Mouse (Mus musculus) myocyte (in vitro differentiated cells): Measurements from ENCODE around the gene Elmod2.

ENCODE experiments used
- E2F4 ChIP-seq: IDR thresholded peaks from one replicate; pipeline ENCODE4 v1.6.1; 2011; ENCODE audit warnings: mild to moderate bottlenecking, control low read depth, moderate library complexity; ENCODE audit not compliant: insufficient read depth
- MAX ChIP-seq: IDR thresholded peaks from one replicate; pipeline ENCODE4 v1.6.1; 2011; ENCODE audit warnings: low read depth, mild to moderate bottlenecking, control low read depth
- MYOG ChIP-seq, 3 experiments: IDR thresholded peaks; one replicate each; pipeline ENCODE4 v1.6.1; 2011; ENCODE audit warnings: control low read depth in 2 of 3, low read depth in 2 of 3, mild to moderate bottlenecking in 2 of 3; ENCODE audit not compliant: insufficient read length in 2 of 3, control insufficient read depth in 1 of 3, insufficient read depth in 1 of 3
- POLR2A ChIP-seq: IDR thresholded peaks from one replicate; pipeline ENCODE4 v1.6.1; 2011; ENCODE audit warnings: low read depth, mild to moderate bottlenecking, control low read depth, moderate library complexity; ENCODE audit not compliant: insufficient read length
- POLR2AphosphoS2 ChIP-seq: IDR thresholded peaks from one replicate; pipeline ENCODE4 v1.6.1; 2011; ENCODE audit warnings: low read depth, control low read depth; ENCODE audit not compliant: insufficient read length
- REST ChIP-seq: IDR thresholded peaks from one replicate; pipeline ENCODE4 v1.6.1; 2011; ENCODE audit warnings: mild to moderate bottlenecking, control low read depth, moderate library complexity; ENCODE audit not compliant: insufficient read depth, insufficient read length
- SRF ChIP-seq: IDR thresholded peaks from one replicate; pipeline ENCODE4 v1.6.1; 2011; ENCODE audit warnings: low read depth; ENCODE audit not compliant: control insufficient read depth, insufficient read length
- TCF12 ChIP-seq: IDR thresholded peaks from one replicate; pipeline ENCODE4 v1.6.1; 2011; ENCODE audit warnings: mild to moderate bottlenecking, control low read depth; ENCODE audit not compliant: poor library complexity, insufficient read depth, severe bottlenecking

- TF ChIP-seq POLR2A: no peak
- no peak for TF ChIP-seq MAX
- TF ChIP-seq E2F4: no peak
- no peak for TF ChIP-seq POLR2AphosphoS2
- no peak for TF ChIP-seq REST
- peak in 2 of 3 experiments; percentile 38 to 72 for TF ChIP-seq MYOG (IDR thresholded peaks at IDR 0.05; ENCODE audit: control insufficient read depth in 1 of 3, insufficient read depth in 1 of 3, insufficient read length in 2 of 3, low read depth in 2 of 3)
- no peak for TF ChIP-seq TCF12
- TF ChIP-seq SRF: no peak
Measured at GRCm38 (mm10) chr8:83331567-83331898, 753 bp downstream of the Elmod2 start.
